Mouse (Mus musculus) stomach, embryonic 15.5 days (tissue): ENCODE data around the gene Sav1. TPM values are rescaled to one million over a fixed set of nuclear protein-coding genes. Genes with fewer than 3 reads are reported as not detected.

ENCODE experiments used
- polyA plus RNA-seq: library from polyadenylated mRNA; unstranded; fragments of >200 nt; fragmentation: Nextera tagmentation; extraction: Ambion mirVana; gene quantifications from 2 replicates; pipeline ENCODE4 v1.2.1, GENCODE M21; 2015

The Sav1 gene
- polyA plus RNA-seq, 1 experiment from 2014 or later: 7.2 TPM

Other genes with a start within 250 kb of the Sav1 start
- gene Cdkl1, start 195.7 kb downstream of the Sav1 start, polyA plus RNA-seq: 4.2 and 5.5 TPM in 2 replicates
- 6.9 and 7.1 TPM in 2 replicates for gene Atl1, start 94.4 kb downstream of the Sav1 start, polyA plus RNA-seq
- 28.7 and 29.6 TPM in 2 replicates for gene Map4k5, start 93.8 kb downstream of the Sav1 start, polyA plus RNA-seq
- 11.0 and 11.6 TPM in 2 replicates for gene Nin, start 126.7 kb upstream of the Sav1 start, polyA plus RNA-seq
- not detected in 2 replicates for gene Abhd12b, start 167.1 kb upstream of the Sav1 start, polyA plus RNA-seq
- 37.0 and 39.3 TPM in 2 replicates for gene Pygl, start 244.5 kb upstream of the Sav1 start, polyA plus RNA-seq